8 mouse cellular contexts compared by ENCODE assay signal in the genomic region with DNA sequence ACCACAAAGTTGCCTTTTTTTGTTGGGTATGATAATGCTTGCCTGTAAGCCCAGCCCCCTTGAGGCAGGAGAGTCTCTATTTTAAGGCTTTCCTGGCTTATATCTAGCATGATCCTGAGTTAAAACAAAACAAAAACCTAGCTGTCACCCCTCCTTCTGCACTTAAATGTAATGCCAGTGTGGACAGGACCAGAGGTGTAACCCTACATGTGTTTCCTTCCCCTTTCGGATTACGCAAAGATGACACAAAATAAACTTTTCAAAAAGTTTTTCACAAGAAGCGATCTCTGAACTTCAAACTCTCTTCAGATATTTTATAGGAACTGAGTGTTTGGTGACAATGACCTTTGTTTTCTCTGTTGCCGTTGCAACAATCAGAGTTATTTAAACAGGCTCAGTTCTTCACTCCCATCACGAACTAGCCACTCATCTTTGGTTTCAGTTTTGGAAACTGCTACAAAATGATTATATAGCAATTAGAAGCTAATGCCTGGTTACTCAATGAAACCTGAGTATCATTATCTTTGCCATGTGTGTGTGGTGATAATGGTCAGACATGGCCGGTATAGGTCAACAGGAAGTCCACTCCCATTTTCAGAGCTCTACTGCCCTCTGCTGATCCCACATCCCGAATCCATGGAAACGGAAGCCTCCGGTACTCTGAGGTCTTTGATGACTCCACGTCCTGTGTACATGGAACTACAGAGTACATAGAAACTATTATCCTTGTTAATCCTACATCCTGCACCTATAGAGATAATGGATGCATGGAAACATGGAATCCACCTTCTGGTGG.
DNase-seq lines count a peak whose midpoint lies in the region; ATAC-seq and TF ChIP-seq lines count a peak whose summit lies in the region.

No protein-coding gene starts in this region.

- H3K4me2 ChIP-seq in lung, postnatal 0 days (replicated peaks; ENCODE audit: low read depth, low read length), result no peak overlapping the region
- no peak overlapping the region for H3K4me2 ChIP-seq in forebrain, embryonic 13.5 days

- H3K9ac ChIP-seq in MEL (ENCODE audit: control insufficient read depth, low read depth, low read length, poor library complexity, severe bottlenecking), result no peak overlapping the region
- H3K9ac ChIP-seq in lung, postnatal 0 days (replicated peaks; ENCODE audit: low read depth), result no peak overlapping the region
- H3K9ac ChIP-seq in forebrain, embryonic 13.5 days, result no peak overlapping the region

- H3K4me1 ChIP-seq in MEL (ENCODE audit: control insufficient read depth in 1 of 2, insufficient read depth in 2 of 2, low read length in 2 of 2), result no peaks in the 10 kb centered on the region
- no peaks in the 10 kb centered on the region for H3K4me1 ChIP-seq in lung, postnatal 0 days (ENCODE audit: insufficient read depth, low read depth, low read length)
- H3K4me1 ChIP-seq in forebrain, embryonic 13.5 days, result no peaks in the 10 kb centered on the region

- H3K4me3 ChIP-seq in MEL (ENCODE audit: control insufficient read depth in 1 of 2, insufficient read depth in 1 of 2, low read depth in 2 of 2, low read length in 2 of 2), result peak overlapping the region; percentile 33 to 34; a peak in 3 of 4 replicates
- no peak overlapping the region for H3K4me3 ChIP-seq in lung, postnatal 0 days (ENCODE audit: low read depth, low read length)
- no peak overlapping the region for H3K4me3 ChIP-seq in forebrain, embryonic 13.5 days

- 37% methylated on average over 10 of the region's 10 CpGs for WGBS in lung, postnatal 0 days
- 74% methylated on average over 10 of the region's 10 CpGs for WGBS in forebrain, embryonic 13.5 days

- TF ChIP-seq RAD21 in MEL (IDR thresholded peaks at IDR 0.05; ENCODE audit: low read depth, low read length), result peak; percentile 56

- no peak overlapping the region for H3K27ac ChIP-seq in MEL (ENCODE audit: control insufficient read depth, low read depth, low read length)
- no peak overlapping the region for H3K27ac ChIP-seq in lung, postnatal 0 days (ENCODE audit: low read length)
- no peak overlapping the region for H3K27ac ChIP-seq in forebrain, embryonic 13.5 days

- H3K27me3 ChIP-seq in MEL (ENCODE audit: control insufficient read depth in 1 of 2, insufficient read depth in 2 of 2, low read length in 2 of 2), result no peaks in the 10 kb centered on the region; a peak in 1 of 4 replicates
- H3K27me3 ChIP-seq in lung, postnatal 0 days (replicated peaks; ENCODE audit: insufficient read depth, low read length), result no peaks in the 10 kb centered on the region
- no peaks in the 10 kb centered on the region for H3K27me3 ChIP-seq in forebrain, embryonic 13.5 days

- peak; percentile 82 for ATAC-seq in lung, postnatal 0 days
- no peak for ATAC-seq in forebrain, embryonic 13.5 days

- DNase-seq in A20 (ENCODE audit: low read depth, low spot score), result peak; percentile 64
- peak; percentile 13 for DNase-seq in MEL (ENCODE audit: low read depth, low spot score)
- DNase-seq in cerebellum, postnatal 25 days, result peak; percentile 58 to 77
- peak; percentile 77 to 83 for DNase-seq in heart, adult 9 months (ENCODE audit: low spot score in 2 of 2)
- DNase-seq in layer of hippocampus, adult 8-10 months (ENCODE audit: low spot score in 2 of 2), result peak; percentile 20 to 43
- peak; percentile 80 for DNase-seq in lung, postnatal 0 days (ENCODE audit: low spot score)
- peak; percentile 52 for DNase-seq in right cerebral cortex, postnatal 14 days

- H3K9me3 ChIP-seq in MEL (replicated peaks; ENCODE audit: insufficient read depth, low read length), result no peaks in the 10 kb centered on the region
- H3K9me3 ChIP-seq in lung, postnatal 0 days (ENCODE audit: low read length), result no peaks in the 10 kb centered on the region
- no peaks in the 10 kb centered on the region for H3K9me3 ChIP-seq in forebrain, embryonic 13.5 days (replicated peaks)

- TF ChIP-seq POLR2A in MEL (IDR thresholded peaks at IDR 0.05; ENCODE audit: control insufficient read depth in 1 of 2, insufficient read depth in 1 of 2, low read depth in 1 of 2, low read length in 2 of 2, poor library complexity in 1 of 2), result no peak

- no peaks in the 10 kb centered on the region for H3K36me3 ChIP-seq in MEL (ENCODE audit: control insufficient read depth in 1 of 2, insufficient read depth in 2 of 2, low read length in 2 of 2)
- no peaks in the 10 kb centered on the region for H3K36me3 ChIP-seq in lung, postnatal 0 days (ENCODE audit: insufficient read depth, low read length)
- H3K36me3 ChIP-seq in forebrain, embryonic 13.5 days (ENCODE audit: poor library complexity, severe bottlenecking), result no peaks in the 10 kb centered on the region

- no peaks in the 10 kb centered on the region for H3K79me2 ChIP-seq in MEL (ENCODE audit: control insufficient read depth, insufficient read depth, low read length, poor library complexity)

- peak; percentile 14 to 43 (median 34); a peak in 5 of 6 replicates for TF ChIP-seq CTCF in MEL (IDR thresholded peaks at IDR 0.05 in 2 of 3, conservative IDR thresholded peaks at IDR 0.05 in 1 of 3; ENCODE audit: control insufficient read depth in 1 of 3, insufficient read depth in 1 of 3, low read depth in 2 of 3, low read length in 3 of 3, poor library complexity in 1 of 3, severe bottlenecking in 1 of 3)
- peak; percentile 86 for TF ChIP-seq CTCF in lung, postnatal 0 days (IDR thresholded peaks at IDR 0.05)

- no peak for TF ChIP-seq EP300 in MEL (IDR thresholded peaks at IDR 0.05; ENCODE audit: low read depth in 1 of 2, low read length in 2 of 2)
- peak; percentile 76 for TF ChIP-seq EP300 in lung, postnatal 0 days (IDR thresholded peaks at IDR 0.05)

TF ChIP-seq in MEL, 35 proteins besides CTCF, POLR2A, EP300 and RAD21:
- TF ChIP-seq ZC3H11A (IDR thresholded peaks at IDR 0.05; ENCODE audit: low read depth, low read length) (peak; percentile 30; the same call in 1 of the 2 replicates), SMC3 (IDR thresholded peaks at IDR 0.05; ENCODE audit: low read depth, low read length) (peak; percentile 55), POLR2AphosphoS5 (IDR thresholded peaks at IDR 0.05; ENCODE audit: borderline replicate concordance, low read depth, low read length) (no peak)
TF ChIP-seq in MEL: peak in this region for 2.

Comparison
In these comparisons a context has a peak if more than half of its experiments do, and no peak if none do; other contexts are left out.
1. DNase-seq: peak in every context shown above with its lines; median percentile 80 in heart, adult 9 months; 80 in lung, postnatal 0 days; 68 in cerebellum, postnatal 25 days; 64 in A20; 52 in right cerebral cortex, postnatal 14 days; 32 in layer of hippocampus, adult 8-10 months; 13 in MEL.
2. H3K4me3 ChIP-seq: peak in MEL (2 of 2); none in lung, postnatal 0 days (single experiment) and forebrain, embryonic 13.5 days (single experiment).